Mouse (Mus musculus) midbrain, embryonic 14.5 days (tissue): Measurements from ENCODE around the gene Sult2b1. TPM values are rescaled to one million over a fixed set of nuclear protein-coding genes. Genes with fewer than 3 reads are reported as not detected.
A peak's percentile ranks its signal among the peaks of the same experiment; 100 is the strongest.

Experiments used
- ATAC-seq: fragments of 200-750 bp; cut with Nextera tagmentation; 2 replicates; pipeline ENCODE4 v1.8.0; 2017; ENCODE audit warnings: moderate number of reproducible peaks, moderate library complexity; ENCODE audit not compliant: low FRiP score, low TSS enrichment
- DNase-seq: peaks from one replicate; pipeline ENCODE4 v3.0.0-alpha.2; 2015
- H3K27ac ChIP-seq: fragments of 300-500 bp; sonication (generic); replicated peaks from 2 replicates; pipeline ENCODE4 v1.5.1; 2014; ENCODE audit warnings: mild to moderate bottlenecking, low read depth, low read length, moderate library complexity
- H3K27me3 ChIP-seq: fragments of 300-500 bp; sonication (generic); 2 replicates; pipeline ENCODE4 v1.6.1; 2014; ENCODE audit warnings: low read length, control low read depth, mixed read lengths; ENCODE audit not compliant: control insufficient read depth, insufficient read depth
- H3K36me3 ChIP-seq: fragments of 300-500 bp; sonication (generic); 2 replicates; pipeline ENCODE4 v1.6.1; 2014; ENCODE audit warnings: low read length, control low read depth; ENCODE audit not compliant: control insufficient read depth, insufficient read depth
- H3K4me1 ChIP-seq: fragments of 300-500 bp; sonication (generic); 2 replicates; pipeline ENCODE4 v1.6.1; 2014; ENCODE audit warnings: mild to moderate bottlenecking, antibody characterized with exemption, low read length, control low read depth; ENCODE audit not compliant: control insufficient read depth, insufficient read depth
- H3K4me2 ChIP-seq: fragments of 300-500 bp; sonication (generic); 2 replicates; pipeline ENCODE4 v1.6.1; 2014; ENCODE audit warnings: mild to moderate bottlenecking, low read length, moderate library complexity
- H3K4me3 ChIP-seq: fragments of 300-500 bp; sonication (generic); replicated peaks from 2 replicates; pipeline ENCODE4 v1.5.1; 2014; ENCODE audit warnings: low read depth, low read length
- H3K9ac ChIP-seq: fragments of 300-500 bp; sonication (generic); replicated peaks from 2 replicates; pipeline ENCODE4 v1.6.1; 2014; ENCODE audit warnings: mild to moderate bottlenecking, low read length, moderate library complexity
- H3K9me3 ChIP-seq: fragments of 300-500 bp; sonication (generic); 2 replicates; pipeline ENCODE4 v1.6.1; 2016; ENCODE audit warnings: low read length, control low read depth, mixed read lengths; ENCODE audit not compliant: control insufficient read depth
- WGBS: fragments of 180-500 bp; shearing (Covaris S2); extraction: QIAGEN DNeasy Blood & Tissue Kit; methylation state at CpG from one replicate; pipeline ENCODE4 v1.1.7; 2014; 5-methylcytosine and 5-hydroxymethylcytosine counted together
- polyA plus RNA-seq: library from polyadenylated mRNA; unstranded; fragments of >200 nt; fragmentation: Nextera tagmentation; extraction: Ambion mirVana; gene quantifications from 2 replicates; pipeline ENCODE4 v1.2.1, GENCODE M21; 2014

Sult2b1 gene
- polyA plus RNA-seq, 1 experiment from 2014 or later, result 5.2 TPM

DNA sequence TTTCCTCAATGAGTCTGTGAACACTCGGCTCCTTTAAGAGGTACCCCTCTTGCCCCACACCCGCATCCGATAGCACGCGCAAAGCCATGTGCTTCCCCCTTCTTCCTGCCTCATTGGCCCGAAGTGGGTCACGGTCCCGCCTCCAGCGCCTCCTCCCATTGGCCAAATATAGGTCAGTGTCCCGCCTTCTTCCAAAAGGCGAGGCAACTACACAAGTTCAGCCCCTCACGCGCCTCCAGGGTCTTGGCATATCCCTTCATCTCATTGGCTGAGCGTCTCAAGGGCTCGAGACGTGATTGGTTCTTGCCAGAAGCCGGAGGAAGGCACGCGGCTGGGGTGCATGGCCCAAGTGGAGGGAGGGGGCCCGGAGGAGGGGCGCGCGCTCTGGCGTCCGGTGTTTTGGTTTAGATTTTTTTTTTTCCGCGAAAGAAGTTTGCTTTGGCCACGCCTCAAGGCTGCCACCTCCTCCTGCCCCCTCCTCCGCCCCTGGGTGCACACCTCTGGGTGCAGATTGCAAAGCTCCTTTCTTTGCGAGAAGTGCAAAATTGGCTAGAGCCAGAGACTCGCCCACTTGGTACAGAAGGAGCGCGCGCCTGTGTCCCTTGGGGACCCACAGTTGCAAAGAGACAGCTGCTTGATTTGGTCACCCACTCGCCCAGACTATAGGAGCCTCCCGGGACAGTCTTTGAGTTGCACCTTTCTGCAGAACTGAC lies 79.6 kb downstream of the Sult2b1 start, which contains the start of gene Dbp:
Gene Dbp (plus strand): TSS at position 359 of the 713 bp plus-strand sequence.
- peak within 1 kb of the TSS; percentile 51 for H3K4me3 ChIP-seq
- peaks cover 2% of the 10 kb centered on the region; the same call in 1 of the 2 replicates for H3K36me3 ChIP-seq
- peak within 1 kb of the TSS; percentile 56 for H3K9ac ChIP-seq
- peak within 1 kb of the TSS; percentile 96 for H3K4me2 ChIP-seq
- no peaks in the 10 kb centered on the region for H3K9me3 ChIP-seq
- peak within 1 kb of the TSS; percentile 93 for H3K27ac ChIP-seq
- ATAC-seq (peak; percentile 89), DNase-seq (peak; percentile 99)
- WGBS, result 0% methylated on average over 36 of the region's 36 CpGs
- no peaks in the 10 kb centered on the region for H3K27me3 ChIP-seq
- peaks cover 77% of the 10 kb centered on the region for H3K4me1 ChIP-seq

DNA sequence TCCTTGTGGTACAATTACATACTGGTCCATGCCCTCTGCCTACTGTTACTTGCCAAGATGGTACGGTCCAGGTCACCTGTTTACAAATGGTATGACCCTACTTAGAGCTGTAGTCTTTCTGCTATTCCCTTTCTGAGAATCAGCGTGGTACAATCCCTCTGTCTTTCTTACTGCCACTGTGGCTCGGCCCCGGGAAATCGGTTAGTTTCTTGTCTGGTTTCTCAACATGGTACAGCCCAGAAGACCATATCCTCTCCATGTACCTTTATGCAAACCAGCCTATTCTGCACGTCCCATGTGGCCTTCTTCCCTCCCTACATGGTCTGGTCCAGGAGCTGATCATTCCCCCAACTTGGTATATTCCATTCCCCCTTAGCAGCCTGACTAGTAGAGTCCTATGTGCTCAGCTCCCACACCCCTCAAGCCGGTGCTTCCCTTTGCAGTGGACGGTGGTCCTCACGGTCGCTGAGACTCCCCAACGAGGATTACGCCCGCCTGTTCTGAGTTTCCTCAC lies 80.4 kb downstream of the Sult2b1 start:
- Histone ChIP-seq H3K27me3 (no peaks in the 10 kb centered on the region; the same call in 1 of the 2 replicates), H3K4me1 (peaks cover 70% of the 10 kb centered on the region), H3K4me3 (peak overlapping the region; percentile 51), H3K9ac (peak overlapping the region; percentile 56), H3K36me3 (no peaks in the 10 kb centered on the region), H3K9me3 (no peaks in the 10 kb centered on the region), H3K27ac (peak overlapping the region; percentile 93), H3K4me2 (peak overlapping the region; percentile 96)
- DNase-seq, result peak; percentile 89
- under 1% methylated on average over 13 of the region's 13 CpGs for WGBS
- peak; percentile 52 for ATAC-seq

DNA sequence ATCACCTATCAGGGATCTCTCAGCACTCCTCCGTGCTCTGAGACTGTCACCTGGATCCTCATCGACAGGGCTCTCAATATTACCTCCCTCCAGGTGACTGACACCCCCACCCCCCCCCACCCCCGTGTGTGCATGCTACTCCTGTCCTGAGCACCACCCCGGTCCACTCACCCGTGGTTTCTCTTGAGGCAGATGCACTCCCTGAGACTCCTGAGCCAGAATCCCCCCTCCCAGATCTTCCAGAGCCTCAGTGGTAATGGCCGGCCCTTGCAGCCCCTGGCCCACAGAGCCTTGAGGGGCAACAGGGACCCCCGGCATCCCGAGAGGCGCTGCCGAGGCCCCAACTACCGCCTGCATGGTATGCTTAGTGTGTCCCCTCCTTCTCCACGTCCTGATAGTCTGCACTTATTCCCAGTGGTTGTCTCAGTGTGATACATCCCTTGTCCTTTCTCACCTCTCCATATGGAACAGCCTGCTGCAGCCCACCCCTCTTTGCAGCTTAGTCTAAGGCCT lies 80.9 kb downstream of the Sult2b1 start:
- Histone ChIP-seq H3K4me2 (peak overlapping the region; percentile 96), H3K27me3 (peaks cover 2% of the 10 kb centered on the region), H3K27ac (peak overlapping the region; percentile 93), H3K36me3 (no peaks in the 10 kb centered on the region), H3K4me1 (peaks cover 64% of the 10 kb centered on the region), H3K4me3 (peak overlapping the region; percentile 51), H3K9me3 (no peaks in the 10 kb centered on the region), H3K9ac (peak overlapping the region; percentile 56)
- DNase-seq (no peak), ATAC-seq (no peak)
- WGBS, result 34% methylated on average over 12 of the region's 12 CpGs

DNA sequence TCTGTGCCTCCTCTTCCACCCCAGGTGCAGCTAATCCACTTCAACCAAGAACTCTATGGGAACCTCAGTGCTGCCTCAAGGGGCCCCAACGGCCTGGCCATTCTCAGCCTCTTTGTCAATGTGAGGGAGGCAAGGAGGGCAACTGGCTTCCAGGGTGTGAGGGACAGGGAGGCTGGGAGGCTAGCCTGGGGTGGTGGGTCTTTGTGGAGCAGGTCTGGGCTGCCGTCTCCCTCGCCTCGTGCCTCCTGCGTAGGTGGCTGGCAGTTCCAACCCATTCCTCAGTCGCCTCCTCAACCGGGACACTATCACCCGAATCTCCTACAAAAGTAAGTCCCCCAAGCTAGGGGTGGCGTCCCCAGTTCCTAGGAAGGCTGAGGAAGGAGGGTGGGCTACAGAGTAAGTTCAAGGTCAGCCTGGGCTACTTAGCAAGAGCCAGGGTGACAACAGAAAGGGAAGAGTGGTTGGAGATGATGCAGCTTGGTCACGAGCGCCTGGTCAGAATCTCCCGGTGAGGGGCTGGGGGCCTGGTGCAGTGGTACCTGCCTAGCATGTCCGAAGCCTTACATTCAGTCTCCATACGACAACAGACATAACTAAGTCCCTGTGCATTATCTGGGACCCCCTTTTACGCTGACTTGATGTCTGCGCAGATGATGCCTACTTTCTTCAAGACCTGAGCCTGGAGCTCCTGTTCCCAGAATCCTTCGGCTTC lies 81.5 kb downstream of the Sult2b1 start:
- Histone ChIP-seq H3K36me3 (no peaks in the 10 kb centered on the region), H3K27me3 (peaks cover 5% of the 10 kb centered on the region), H3K4me2 (peak overlapping the region; percentile 96), H3K4me1 (peaks cover 58% of the 10 kb centered on the region), H3K4me3 (peak overlapping the region; percentile 51), H3K27ac (peak overlapping the region; percentile 93; the same call in 1 of the 2 replicates), H3K9ac (peak overlapping the region; percentile 56; the same call in 1 of the 2 replicates), H3K9me3 (no peaks in the 10 kb centered on the region)
- WGBS, result 89% methylated on average over 17 of the region's 17 CpGs
- ATAC-seq, result no peak
- DNase-seq, result no peak

GRCm38 (mm10) chr7:45702316-45702715 lies 82.2 kb downstream of the Sult2b1 start:
- DNase-seq (no peak), ATAC-seq (no peak)
- no peaks in the 10 kb centered on the region for H3K36me3 ChIP-seq
- peaks cover 5% of the 10 kb centered on the region for H3K27me3 ChIP-seq
- H3K4me1 ChIP-seq, result peaks cover 52% of the 10 kb centered on the region
- no peak overlapping the region for H3K9ac ChIP-seq
- H3K4me2 ChIP-seq, result no peak overlapping the region
- no peaks in the 10 kb centered on the region for H3K9me3 ChIP-seq
- H3K4me3 ChIP-seq, result no peak overlapping the region
- H3K27ac ChIP-seq, result no peak overlapping the region
- 93% methylated on average over 11 of the region's 11 CpGs for WGBS

GRCm38 (mm10) chr7:45701607-45702006 lies 82.9 kb downstream of the Sult2b1 start:
- Histone ChIP-seq H3K27me3 (peaks cover 5% of the 10 kb centered on the region), H3K27ac (no peak overlapping the region), H3K9ac (no peak overlapping the region; the same call in 1 of the 2 replicates), H3K4me3 (no peak overlapping the region; the same call in 1 of the 2 replicates), H3K9me3 (no peaks in the 10 kb centered on the region), H3K4me2 (peak overlapping the region; percentile 94), H3K4me1 (peaks cover 45% of the 10 kb centered on the region), H3K36me3 (no peaks in the 10 kb centered on the region)
- WGBS, result 87% methylated on average over 11 of the region's 11 CpGs
- ATAC-seq (no peak), DNase-seq (no peak)

GRCm38 (mm10) chr7:45701072-45701471 lies 83.4 kb downstream of the Sult2b1 start:
- H3K4me3 ChIP-seq, result peak overlapping the region; percentile 49
- ATAC-seq (no peak), DNase-seq (no peak)
- WGBS, result 31% methylated on average over 11 of the region's 11 CpGs
- H3K9ac ChIP-seq, result peak overlapping the region; percentile 24
- peaks cover 5% of the 10 kb centered on the region for H3K27me3 ChIP-seq
- H3K36me3 ChIP-seq, result no peaks in the 10 kb centered on the region
- 0 out of 2 replicates have a peak overlapping the region, but pooled peaks have one; percentile 58 for H3K27ac ChIP-seq
- peaks cover 40% of the 10 kb centered on the region for H3K4me1 ChIP-seq
- no peaks in the 10 kb centered on the region for H3K9me3 ChIP-seq
- peak overlapping the region; percentile 94 for H3K4me2 ChIP-seq

DNA sequence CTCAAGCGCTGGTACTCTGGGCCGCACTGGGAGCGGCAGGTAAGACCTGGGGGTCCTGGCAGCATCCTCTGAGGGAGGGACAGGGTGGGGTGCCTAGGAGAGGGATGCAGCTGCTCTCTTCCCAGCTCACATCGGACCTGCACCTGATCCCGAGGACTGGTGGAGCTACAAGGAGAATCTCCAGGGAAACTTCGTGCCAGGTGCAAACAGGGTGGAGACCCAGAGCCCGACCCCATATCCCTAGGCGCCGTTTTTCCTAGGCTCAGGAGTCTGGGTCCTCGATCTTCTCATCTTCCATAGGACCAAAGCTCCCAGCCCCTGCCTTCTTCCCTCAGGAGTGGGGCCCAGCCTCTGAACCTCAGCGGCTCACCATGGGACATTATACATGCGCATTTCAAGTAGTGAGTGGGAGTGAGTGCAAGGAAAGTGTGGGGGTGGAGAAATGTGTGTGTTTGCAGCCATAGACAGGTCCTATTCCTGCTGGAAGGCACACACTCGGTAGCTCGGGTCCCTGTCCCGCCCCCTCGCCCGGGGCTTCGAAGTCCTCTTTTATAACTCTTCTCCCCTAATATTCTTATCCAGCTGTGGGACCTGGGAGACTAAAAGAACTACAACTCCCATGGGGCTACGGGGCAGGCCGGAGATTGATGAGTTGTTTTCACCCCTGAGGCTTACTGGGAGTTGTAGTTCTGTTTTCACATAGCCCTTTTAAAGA lies 84.0 kb downstream of the Sult2b1 start:
- peak overlapping the region; percentile 86 for H3K27ac ChIP-seq
- peak overlapping the region; percentile 80 for H3K9ac ChIP-seq
- H3K4me2 ChIP-seq, result peak overlapping the region; percentile 94
- H3K9me3 ChIP-seq, result no peaks in the 10 kb centered on the region
- no peaks in the 10 kb centered on the region for H3K36me3 ChIP-seq
- peak overlapping the region; percentile 49 for H3K4me3 ChIP-seq
- ATAC-seq (0 out of 2 replicates have a peak, but pooled peaks have one; percentile 6), DNase-seq (peak; percentile 94)
- WGBS, result under 1% methylated on average over 20 of the region's 20 CpGs
- peaks cover 34% of the 10 kb centered on the region for H3K4me1 ChIP-seq
- peaks cover 5% of the 10 kb centered on the region for H3K27me3 ChIP-seq
